Mouse (Mus musculus) retina, adult 2 months (tissue): Measurements from ENCODE around the gene Sec24a.
"Not testable (repeated sequence)": the region's sequence is repeated elsewhere in the genome, so short reads cannot be mapped to it uniquely, and the experiment has no call there.

Source experiments
- DNase-seq: peaks from one replicate; pipeline ENCODE4 v3.0.0-alpha.2; 2012; ENCODE audit warnings: low read depth, low spot score

The Sec24a gene

DNA sequence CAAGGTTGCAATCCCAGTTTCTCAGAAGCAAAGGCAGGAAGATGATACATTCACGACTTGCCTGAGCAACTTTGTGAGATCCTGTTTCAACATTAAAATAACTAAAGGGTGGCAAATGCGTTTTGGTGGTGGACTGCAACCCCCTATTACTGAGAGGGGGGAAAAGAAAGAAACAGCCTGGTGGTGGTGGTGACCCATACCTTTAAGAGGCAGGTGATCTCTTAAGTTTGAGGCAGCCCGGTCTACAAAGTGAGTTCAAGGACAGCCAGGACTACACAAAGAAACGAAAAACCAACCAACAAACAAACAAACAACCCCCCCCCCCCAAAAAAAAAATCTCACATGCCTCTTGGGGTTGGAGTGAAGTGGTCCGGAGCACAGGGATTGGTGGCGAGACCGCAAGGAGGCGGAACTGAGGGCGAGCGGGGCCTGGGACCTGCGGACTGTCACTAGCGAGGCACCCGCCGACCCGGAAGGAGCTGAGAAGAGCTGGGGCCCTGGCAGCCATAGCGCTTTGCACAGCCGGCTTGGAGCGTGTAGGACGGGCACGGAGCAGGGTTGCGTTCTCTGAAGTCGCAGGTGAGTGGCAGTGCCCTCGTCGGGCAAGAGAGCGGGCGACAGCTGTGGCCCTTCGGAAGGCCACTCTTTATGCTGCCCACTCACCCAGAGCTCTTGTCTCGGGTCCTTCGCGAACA is at the start of gene Sec24a, which contains the start of gene Sar1b:
Gene Sec24a, minus strand, starts transcription at position 422 of the 695 bp plus-strand sequence.
Gene Sar1b, plus strand, starts transcription at position 475 of the 695 bp plus-strand sequence.
- DNase-seq, result peak; percentile 62

DNA sequence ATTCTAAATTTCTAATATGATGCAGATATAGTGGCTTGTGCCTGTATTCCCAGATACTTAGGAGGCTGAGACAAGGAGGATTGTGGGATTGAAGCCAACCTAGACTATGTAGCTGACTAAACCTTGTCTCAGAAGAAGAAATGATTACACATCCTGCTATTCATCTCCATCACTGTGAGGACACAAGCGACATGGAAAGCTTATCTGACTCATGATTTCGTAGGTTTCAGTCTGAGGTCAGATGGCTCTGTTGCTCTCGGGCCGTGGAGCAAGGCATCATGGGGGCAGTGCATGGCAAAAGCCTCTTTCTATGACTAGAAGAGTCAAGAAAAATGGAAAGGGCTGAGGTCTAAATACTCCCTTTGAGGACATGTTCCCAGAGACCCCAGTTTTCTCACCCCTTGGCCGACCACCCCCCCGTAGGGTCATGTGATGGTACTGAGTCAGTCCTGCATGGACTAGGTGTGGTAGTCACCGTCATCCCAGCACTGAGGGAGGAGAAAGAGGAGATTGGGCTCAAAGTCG is 48.6 kb upstream of the Sec24a start:
- DNase-seq, result no peak

DNA sequence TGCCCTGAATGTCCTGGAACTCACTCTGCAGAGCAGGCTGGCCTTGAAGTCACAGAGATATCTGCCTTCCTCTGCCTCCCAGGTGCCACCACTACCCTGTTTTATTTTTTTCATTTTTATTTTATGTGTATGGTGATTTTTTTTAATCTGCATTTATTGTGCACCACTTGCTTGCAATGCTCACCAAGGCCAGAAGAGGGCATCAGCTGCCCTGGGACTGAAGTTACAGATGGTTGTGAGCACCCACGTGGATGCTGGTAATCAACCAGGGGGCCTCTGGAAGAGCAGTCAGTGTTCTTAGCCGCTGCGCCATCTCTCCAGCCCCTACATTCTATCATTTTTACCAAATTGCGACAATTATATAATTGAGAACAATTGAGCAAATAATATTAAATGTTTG is 47.8 kb upstream of the Sec24a start:
- no peak for DNase-seq

DNA sequence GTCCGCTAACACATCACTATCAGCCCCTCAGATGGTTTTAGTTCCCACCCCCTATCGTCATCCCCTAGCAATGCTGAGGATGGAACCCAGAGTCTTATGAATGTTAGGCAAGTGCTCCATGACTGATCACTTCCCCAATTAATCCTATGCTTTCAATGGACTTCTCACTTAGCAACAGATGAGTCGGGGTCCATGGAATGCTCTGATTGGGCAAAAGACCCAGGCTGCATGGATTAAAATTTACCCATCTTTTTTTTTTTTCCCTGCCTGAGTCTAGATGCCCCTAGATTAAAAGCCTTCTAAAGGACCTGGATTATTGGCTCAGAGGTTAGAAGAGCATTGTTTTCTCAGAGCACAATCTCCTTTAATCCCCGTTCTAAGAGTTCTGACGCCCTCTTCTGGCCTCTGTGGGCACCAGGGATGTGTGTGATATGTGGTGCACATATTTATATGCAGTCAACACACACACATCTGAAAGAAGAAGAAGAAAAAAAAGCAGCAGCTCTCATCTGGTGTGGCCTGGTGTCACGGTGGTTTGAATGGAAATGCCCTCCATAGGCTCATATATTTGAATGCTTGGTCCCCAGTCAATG is 46.3 kb upstream of the Sec24a start:
- DNase-seq, result no peak

DNA sequence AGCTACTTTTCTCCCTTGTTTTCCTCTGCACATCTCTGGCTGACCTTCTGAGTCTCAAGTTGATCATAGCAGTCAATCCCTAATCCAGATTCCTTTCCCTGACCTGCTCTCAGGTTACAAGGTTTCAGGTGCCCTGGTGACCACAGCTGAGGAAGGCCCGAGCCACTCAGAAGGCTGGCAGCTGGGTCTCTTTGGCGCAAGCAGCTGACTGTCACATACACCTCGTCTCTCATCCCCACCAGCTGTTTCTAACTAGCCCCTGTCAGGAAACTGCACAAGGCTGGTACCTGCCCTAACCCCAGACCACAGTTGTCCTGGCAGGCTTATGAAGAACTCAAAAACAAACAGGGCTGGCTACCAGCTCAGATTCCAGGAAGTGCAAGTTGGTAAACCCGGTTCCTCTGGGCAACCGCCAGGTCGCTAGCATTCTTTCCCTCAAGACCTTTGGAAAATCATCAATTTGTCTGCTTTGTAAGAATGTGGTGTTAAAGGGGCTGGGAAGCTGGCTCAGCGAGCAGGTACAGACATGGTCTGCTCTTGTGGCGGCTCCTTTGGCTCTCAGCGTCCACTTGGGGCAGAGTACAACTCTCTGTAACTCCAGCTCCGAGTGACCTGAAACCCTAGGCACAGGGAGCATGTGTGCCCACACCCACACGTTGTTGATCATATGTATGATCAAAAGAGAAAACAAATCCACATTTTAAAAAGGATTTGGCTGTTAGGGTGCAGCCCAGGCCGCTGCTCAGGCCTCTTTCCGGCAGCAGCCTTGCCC is 43.9 kb upstream of the Sec24a start:
- no peak for DNase-seq

DNA sequence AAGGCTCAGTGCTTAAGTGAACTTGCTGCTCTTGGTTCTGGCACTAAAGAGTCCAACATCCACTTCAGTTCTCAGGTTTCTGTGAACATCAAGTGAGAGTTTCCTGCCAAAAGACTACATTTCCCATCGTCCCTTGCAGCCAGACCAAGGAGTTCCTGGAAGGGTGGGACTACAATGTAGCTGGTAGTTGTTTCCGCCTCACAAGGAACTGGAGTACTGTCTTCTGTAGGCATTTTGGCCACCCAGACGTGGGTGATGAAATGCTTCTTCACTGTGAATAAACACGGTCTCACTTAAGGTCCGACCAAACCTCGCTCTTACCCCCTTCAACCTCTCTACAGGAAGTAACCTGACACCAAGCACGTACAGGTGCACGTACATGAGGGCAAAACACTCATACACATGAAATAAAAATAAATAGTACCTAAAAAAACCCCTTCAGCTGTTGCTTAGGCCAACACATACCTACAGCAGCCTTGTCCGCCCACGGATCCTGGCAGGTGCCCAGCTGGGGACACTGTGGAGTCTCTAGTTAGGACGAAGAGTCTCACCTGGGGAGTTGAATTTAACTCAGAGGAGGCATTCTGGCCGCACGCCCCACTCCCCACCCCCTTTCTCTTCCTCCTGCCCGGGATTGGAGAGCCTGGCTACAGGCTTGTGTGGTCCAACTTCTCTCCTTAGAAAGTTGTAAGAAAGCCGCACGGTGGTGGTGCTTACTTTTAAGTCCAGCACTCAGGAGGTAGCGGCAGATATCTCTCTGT is 42.0 kb upstream of the Sec24a start:
- peak; percentile 59 for DNase-seq

DNA sequence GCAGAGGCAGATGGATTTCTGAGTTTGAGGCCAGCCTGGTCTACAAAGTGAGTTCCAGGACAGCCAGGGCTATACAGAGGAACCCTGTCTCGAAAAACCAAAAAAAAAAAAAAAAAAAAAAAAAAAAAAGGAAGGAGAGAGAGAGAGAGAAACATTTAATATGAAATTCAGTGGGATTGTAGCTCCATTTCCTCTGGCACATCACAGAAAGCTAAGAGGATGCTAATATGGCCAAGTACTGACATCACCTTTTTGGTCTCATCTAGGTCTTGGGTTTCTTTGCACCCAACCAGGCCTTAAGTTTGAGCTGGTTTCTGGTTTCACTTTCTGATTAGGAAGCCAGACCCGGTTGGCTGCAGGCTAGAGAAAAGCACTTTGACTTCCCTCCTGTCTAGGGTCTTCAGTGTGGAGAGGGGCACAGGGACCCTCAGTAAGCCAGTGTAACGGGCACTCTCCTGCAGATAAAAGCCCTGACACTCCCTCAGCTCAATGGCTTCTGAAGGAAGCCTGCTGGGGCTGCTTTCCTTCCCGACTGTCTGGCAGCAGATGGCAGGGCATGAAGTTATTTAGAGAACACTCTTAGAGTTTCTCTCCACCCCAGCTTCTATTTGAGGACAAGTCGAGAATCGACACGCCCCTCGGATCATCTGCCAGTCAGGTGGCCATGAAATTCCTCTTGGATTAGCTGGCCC is 37.3 kb upstream of the Sec24a start:
- no peak for DNase-seq

DNA sequence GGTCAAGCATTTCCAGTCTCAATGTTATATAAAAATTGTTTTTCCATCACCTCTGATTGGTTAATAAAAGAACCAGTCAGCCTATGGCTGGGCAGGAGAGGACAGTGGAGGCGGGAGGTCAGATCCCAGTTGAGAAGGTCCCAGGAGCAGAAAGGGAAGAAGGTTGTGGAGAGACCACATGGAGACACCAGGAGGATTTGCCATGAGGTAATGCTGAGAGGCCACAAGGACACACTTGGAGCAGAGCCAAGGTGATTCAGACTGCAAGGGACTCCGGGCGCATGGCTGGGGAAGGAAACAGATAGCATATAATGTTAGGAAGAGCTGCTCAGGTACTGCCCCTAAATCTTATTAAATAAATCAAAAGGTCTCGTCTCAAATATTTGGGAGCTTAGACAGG is 32.8 kb upstream of the Sec24a start:
- no peak for DNase-seq

DNA sequence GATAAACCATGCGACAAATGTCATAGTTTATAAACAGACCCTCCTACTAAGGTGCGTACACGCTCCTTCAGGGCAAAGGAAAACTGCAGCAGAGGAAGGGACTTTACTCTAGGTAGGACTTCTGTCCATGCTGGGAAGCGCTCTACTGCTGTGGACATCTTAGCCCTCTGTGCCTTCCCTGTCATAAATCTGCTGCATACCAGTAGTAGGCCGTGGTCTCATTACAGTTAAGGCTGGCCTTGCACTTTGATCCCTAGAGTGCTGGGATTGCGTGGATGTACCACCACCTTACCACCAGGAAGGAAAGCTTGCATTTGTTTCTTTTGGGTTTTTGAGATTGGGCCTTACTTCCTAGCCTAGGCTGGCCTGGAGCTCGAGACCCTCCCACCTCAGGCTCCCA is 27.2 kb upstream of the Sec24a start:
- no peak for DNase-seq

DNA sequence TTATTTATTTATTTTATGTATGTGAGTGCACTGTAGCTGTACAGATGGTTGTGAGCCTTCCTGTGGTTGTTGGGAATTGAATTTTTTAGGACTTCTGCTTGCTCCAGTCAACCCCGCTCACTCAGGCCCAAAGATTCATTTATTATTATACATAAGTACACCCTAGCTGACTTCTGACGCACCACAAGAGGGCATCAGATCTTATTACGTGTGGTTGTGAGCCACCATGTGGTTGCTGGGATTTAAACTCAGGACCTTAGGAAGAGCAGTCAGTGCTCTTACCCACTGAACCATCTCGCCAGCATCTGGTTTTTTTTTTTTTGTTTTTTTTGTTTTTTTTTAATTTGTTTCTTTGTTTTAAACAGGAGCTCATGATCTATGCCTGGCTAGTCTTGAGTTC is 26.3 kb upstream of the Sec24a start:
- DNase-seq, result not testable (repeated sequence)

DNA sequence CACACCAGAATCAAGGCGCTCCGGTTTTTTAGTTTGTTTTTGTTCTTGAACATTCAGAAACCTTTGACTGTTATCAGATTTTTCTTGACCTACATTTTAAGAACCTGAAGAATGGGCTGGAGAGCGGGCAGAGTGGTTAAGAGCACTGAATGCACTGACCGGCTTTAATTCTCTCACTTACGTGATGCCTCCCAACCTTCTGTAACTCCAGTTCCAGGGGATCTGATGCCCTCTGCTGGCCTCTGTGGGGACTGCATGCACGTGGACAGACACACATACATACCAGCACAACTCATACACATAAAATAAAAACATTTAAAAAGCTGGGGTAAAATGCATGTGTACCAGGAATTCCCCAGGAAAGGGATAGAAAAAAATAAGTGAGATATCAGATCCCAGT is 22.5 kb upstream of the Sec24a start:
- DNase-seq, result no peak

DNA sequence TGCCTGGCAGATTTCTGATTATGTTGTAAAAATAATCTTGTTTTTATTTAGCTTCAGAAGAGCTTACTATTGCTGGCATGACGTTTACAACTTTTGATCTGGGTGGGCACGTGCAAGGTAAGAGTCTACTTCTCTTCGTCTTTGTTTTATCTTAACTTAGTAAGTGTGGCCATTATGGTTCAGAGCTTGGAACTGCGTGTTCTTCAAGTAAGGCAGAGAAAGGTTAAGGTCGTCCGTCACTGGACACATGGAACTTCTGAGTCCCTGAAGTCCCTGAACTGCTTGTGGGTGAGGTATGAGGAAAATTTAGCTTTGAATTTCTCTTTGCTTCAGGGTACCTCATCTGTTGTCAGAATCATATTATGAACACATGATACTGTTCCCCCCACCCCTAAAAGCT is 19.3 kb upstream of the Sec24a start:
- DNase-seq, result no peak

DNA sequence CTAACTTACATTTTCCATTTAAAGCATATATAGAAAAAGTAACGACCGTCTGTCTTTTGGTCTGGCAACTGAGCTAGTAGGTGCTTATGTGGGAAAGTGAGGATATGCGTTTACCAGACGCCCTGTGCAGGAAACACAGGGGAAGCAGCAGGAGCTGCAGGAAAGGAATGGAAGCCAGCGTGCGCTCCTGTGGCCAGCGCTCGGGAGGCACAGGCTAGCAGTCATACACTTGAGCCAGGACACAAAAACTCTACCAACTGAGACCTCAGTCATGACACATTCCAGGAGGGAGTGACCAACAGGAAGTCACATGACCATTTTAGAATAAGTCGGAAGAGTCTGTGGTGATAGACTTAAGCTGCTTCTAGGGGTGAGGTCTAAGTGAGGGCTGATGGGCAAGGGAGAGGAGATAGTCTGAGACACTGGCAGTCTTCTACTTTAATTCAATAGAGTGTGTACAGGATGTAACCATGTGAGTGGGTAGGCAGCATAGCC is 17.4 kb upstream of the Sec24a start:
- no peak for DNase-seq

DNA sequence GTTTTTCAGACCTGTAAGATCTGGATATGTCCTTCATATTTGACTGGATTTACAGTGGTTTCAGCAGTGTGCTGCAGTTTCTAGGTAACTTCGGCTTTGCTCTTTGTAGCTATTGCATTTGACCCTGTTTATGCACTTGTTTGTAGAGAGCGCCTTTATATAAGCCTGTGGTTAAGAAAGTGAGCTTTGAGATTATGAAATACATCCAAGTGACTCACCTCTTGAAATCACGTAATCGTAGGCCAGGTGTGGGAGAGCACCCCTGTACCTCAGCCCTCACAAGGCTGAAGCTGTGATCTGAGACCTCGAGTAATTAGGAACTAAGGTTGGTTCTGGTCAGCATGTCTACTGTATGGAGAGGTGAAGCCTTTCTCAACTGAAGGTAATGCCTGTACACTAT is 14.0 kb upstream of the Sec24a start:
- DNase-seq, result no peak

DNA sequence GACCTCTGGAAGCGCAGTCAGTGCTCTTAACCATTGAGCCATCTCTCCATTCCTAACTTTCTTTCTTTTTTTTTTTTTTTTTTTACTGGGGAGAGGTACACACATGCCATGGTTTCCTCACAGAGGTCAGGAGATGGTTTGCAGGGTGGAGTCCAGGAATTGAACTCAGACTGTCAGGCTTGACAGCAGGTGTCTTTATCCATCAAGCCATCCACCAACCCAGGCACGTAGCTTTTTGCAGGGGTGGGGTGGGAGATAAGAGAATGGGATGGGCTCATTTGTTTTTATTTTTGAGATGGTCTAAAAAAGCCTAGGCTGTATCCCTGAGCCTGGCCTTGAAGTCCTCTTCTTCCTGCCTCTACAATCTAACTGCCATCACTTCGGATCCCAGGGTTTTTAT is 12.1 kb upstream of the Sec24a start:
- DNase-seq, result no peak

DNA sequence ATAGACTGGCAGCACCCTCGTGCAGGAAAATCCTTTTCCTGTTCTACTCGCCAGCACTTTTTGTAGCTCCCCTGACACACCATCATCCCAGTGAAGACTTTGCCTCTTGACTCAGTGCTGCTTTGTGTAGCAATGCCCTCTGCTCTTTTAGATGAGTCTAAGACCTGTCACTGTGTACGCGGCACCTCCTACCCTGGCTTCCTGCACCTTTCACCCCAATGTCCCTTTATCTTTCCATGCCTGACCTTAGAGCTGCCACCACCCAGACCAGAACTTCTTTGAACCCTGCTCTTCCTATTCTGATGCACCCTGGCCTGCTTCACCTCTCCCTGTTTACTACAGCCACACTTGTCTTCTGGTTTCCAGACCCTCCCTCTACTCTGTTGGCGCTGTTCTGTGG is 4.9 kb upstream of the Sec24a start:
- no peak for DNase-seq

DNA sequence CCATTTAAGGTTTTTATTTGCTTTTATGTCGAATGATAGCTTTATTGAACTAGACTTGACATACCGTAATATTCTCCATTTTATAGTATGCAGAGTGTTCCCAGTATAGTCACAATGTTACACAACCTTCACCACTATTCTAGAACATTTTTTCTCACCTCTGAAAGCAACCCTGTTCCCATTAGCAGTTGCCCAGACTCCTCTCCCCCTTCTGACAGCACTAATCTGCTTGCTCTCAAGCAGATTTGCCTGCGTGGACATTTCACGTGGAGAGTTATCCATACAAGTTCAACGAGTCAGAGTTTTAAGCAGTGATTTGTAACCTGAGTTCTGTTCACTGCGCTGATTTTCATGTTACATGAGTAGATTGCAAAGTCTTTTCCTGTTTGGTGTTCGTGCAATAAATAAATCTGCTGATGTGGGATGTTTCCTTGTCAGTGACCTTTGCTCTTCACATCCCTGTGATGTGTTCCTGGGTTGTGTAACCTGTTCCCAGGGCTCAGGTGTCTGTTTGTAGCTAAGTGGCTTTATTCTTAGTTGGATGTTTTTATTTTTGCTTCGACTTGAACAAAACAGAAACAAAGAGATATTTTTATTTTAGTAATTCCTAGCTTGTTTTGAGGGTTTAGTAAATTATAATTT is 4.3 kb upstream of the Sec24a start:
- no peak for DNase-seq

DNA sequence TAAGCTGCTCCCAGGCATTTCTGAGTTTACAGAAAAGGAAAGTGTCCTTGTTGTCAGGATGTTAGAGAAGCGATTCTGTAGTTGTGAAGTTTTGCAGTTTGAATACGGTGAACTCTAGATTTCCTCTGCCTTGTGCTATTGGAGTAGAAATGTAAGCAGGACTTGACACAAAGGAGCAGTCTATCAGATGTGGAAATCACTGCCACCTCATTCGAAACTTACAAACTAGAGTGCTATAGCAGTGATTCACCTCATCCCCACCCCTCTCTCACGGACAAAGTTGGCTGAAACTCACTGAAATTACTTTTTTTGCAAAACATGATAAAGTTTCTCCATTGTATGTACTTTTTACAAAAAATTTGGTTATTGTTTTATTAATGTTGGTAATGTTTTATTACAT is 1.4 kb upstream of the Sec24a start:
- no peak for DNase-seq

DNA sequence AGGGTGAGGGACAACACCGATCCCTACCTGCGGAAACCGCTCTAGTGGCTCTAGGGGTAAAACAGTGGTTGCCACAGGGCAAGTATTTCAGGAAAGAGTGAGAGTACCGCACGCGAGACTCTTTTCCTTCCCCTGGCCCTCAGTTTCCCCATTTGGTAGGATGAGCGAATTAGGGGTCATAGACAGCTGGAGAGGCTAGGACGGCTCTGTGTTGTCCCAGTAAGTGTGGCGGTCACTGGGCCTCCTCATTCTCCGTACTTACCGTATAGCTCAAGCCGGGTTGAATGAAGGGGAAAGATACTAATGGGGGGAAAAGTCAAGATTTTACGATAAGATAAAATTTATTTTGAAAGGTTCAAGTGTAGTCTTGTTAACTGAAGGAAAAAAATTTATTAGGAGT is 521 bp upstream of the Sec24a start:
- DNase-seq, result no peak

DNA sequence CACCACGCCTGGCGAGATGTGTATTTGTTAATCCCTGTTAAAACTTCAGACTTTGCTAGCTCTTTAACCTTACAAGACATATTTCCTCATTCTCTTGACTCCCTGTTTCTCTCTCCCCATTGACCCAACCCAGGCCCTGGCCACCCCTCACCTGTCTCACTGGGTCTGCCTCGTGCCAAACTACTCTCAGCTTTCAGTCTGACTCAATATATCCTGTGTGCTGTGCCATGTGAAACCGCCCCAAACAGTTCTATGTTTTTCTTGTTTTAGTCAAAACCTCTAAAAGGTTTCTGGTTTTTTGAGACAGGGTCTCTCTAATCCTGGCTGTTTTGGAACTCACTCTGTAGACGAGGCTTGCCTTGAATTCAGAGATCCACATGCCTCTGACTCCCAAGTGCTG is 2.2 kb downstream of the Sec24a start:
- no peak for DNase-seq
